Mouse (Mus musculus): ENCODE measurements around the gene Six1.
"Not testable (repeated sequence)": the region's sequence is repeated elsewhere in the genome, so short reads cannot be mapped to it uniquely, and the experiment has no call there.

Gene Six1

GRCm38 (mm10) chr12:73034901-73035895 is 18.5 kb downstream of the Six1 start:
- no peak for DNase-seq (ENCODE audit: low spot score)

DNA sequence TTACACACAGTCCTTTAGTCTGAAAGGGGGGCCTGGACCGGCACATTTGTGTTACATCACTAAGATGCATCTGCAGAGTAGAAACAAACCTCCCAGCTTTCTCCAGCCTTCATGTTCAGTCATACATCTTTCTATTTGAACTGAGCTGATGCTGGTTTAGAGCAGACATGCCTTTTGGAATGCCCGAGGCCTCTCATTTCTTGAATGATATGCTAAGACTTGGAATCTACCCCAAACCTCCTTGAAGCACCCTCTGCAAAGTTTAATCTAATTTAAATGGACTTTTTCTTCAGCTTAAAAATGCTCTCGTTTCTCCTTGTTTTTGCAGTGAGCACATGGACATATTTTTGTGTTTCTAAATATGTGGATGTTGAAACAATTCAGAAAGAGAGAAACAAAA is 21.0 kb downstream of the Six1 start:
- DNase-seq (ENCODE audit: low spot score): no peak

DNA sequence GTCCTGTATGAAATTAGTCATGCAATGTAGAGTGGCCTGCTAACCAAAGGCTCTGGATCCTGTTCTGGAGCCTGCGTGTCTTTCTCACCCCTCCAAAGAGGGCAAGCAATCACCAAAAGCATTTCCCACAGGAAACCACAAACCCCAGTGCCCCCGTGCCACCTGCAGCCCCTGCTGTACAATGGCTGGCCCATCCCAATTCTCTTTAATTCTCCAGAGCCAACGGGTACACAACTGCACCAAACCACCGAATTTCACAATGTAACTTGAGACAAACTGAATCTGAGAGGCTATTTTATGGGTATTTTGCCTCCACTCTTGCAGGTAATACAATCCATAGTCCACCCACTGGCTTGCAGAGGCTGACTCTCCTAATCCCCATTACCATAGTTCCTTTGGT is 22.4 kb downstream of the Six1 start:
- no peak for DNase-seq (ENCODE audit: low spot score)

- DNase-seq (ENCODE audit: low spot score): no peak
Measured at GRCm38 (mm10) chr12:73025490-73025889, 28.2 kb downstream of the Six1 start.

DNA sequence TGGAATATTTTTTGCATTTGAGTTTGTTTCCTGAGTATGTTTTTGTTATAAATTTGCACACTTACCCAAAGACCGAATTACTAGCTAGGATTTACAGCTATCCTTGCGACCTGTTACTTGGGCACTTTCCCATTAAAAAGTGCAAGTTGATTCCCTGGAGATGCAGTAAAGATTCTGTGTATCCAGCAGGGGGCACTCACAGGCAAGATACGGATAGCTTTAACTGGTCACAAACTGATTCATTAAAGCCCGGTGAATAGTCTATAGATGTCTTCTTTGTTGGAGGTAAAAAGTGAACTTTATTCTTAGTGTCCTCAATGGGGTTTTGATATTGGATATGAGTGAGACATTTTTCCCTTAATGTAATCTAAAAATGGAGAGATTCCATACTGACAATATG is 32.7 kb downstream of the Six1 start:
- DNase-seq (ENCODE audit: low spot score): no peak

DNA sequence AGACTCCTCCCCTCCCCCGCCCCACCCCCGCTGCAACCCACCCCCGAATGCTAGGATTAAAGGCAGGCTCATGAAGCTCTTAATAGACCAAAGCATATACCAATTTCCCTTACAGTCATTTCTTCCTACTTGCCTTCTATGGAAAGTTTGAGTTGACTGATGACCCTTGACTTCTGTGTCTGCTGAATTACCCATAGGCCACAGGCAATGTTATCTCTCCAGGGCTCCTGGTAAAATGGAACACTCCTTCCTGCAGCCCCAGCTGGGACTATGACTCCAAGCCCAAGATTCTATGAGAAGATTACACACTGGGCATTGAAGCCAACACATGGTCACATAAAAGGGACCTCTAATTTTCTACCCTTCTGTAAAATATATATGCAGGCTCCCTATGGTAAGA is 33.3 kb downstream of the Six1 start:
- no peak for DNase-seq (ENCODE audit: low spot score)

- DNase-seq (ENCODE audit: low spot score): no peak
Measured at GRCm38 (mm10) chr12:73018838-73019237, 34.8 kb downstream of the Six1 start.

DNA sequence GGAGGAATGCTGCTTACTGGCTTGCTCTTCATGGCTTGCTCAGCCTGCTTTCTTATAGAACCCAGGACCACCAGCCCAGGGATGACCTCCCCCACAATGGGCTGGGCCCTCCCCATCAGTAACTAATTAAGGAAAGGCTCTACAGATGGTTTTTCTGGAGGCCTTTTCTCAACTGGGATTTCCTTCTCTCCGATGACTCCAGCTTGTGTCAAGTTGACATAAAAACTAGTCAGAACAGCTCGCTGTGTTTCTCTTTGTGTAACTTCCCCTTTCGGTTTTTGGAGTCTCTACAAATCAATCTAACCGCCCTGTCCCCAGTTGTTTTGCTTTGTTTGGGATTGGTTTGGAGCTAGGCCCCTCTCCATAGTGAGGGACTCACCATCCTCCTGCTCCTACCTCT is 37.5 kb downstream of the Six1 start:
- no peak for DNase-seq (ENCODE audit: low spot score)

DNA sequence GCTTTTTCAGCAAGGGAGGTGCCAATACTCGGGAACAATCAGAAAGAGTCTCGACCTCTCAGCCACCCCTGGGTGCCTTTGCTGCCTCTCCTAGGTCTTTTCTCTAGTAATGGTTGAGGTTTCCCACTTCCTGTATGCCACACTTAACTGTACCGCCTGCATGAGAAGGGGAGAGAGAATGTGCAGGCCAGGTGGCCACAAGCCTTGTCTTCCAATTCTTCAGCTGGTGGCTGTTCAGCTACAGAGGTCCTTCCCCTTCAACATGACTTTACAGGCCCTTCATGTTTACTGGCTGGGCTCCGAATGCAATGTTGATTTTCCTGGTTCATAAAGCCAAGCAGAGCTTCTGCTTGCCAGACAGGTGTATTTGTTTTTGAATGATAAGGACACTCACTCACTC is 39.4 kb downstream of the Six1 start:
- no peak for DNase-seq (ENCODE audit: low spot score)

DNA sequence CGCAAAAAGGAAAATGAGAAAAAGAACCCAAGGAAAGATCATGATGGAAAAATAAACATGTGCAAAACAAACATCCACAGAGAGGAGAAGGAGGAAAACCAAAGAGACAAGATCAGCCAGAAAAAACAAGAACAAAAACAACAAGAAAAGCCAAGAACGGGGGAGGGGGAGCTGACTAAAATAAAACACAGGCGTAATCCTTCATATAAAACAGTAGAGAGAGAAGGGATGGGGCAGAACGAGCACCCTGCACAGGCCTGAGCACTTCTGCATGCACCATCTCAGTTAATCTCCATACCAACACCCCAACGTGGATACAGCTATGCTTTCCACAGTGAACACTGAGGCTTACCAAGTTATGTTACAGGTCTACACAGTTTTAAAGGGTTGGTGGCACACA is 40.9 kb downstream of the Six1 start:
- no peak for DNase-seq (ENCODE audit: low spot score)

DNA sequence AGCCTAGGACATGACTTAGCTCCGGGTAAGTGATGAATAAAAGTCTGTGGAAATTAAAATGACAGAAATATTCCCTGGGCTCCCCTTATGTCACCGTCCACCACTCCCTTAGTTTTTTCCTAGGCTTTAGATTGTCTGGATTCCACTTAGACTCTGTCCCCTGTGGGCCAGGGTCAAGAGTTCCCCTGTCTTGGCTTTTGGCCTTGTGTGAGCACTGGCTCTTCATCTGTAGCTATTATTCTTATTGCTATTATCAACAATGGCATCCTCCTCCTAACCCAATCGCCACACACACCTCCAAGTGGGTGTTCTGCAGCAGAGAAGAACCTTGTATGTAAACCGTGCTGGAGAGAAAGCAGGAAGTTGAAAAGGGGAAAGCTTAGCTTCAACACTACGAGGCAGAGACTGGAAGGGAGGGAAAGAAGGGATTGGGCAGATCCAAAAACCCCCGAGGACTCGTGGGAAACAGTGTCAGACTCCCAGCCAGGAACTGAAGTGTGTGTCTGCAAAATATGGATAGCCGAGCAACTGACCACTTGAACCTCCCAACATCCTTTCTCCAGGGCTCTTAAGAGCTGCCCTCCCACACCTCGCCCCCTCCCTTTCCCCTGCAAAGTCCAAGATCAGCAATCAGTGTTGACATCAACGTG is 41.4 kb downstream of the Six1 start:
- DNase-seq (ENCODE audit: low spot score): no peak

- DNase-seq (ENCODE audit: low spot score): not testable (repeated sequence)
Measured at GRCm38 (mm10) chr12:73002903-73003302, 50.8 kb downstream of the Six1 start.

- peak; percentile 43 for DNase-seq (ENCODE audit: low spot score)
Measured at GRCm38 (mm10) chr12:73002281-73002680, 51.4 kb downstream of the Six1 start.

DNA sequence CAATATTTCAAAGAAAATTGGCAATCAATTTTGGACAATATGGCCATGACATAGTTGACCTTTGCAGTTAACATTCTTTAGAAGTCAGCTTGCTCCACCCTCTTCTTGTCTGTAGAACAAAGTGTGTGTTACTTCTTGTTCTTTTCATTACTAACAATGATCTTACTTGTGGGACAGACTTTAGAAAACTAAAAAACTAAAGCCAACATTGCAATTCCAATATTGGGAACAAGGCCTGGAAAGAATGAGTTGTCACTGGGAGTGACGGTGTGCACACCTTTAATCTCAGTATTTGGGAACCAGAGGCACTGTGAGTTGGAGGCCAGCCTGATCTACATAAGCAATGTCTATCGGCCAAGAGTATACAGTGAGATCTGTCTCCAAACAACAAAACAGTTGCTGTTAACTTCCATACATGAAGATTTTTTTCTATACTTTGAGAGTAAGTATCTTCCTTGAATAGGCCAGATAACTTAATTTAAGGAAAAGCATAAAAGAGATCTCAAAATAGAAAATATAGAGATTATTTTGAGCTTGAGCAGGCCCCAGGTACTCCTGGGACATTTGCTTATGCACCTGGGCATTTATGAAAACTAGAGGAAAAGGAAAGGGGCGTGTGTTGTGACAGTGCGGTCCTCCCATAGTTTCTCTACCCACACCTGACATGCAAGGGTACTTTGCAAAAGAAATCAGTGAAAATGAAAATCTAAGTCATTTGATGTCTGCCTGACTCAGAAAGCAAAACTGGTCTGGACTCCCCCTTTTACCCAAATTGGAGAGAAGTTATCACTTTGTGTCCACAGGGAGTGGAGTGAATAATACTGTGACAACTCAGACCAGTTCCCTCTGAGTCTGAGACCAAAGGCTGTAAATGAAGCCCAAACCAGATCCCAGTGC is 55.3 kb downstream of the Six1 start:
- no peak for DNase-seq (ENCODE audit: low spot score)

DNA sequence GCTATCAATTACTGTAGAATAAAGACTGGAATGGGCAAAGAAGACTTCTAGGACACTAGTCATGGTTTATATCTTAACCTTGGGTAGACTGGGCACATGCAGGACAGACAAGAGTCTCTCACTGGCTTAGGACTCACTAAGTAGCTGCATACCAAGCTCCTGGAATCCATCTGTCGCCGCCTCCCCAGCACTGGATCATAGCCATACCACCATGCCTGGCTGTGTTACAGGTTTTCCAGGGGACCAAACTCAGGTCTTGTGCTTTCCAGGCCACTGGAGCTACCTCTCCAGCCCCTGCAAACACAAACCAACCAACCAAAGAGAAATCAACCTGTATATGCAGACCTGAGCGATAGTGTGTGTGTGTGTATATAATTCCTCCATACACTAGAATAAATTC is 57.0 kb downstream of the Six1 start:
- no peak for DNase-seq (ENCODE audit: low spot score)
